Mouse (Mus musculus) hindbrain, embryonic 13.5 days (tissue): ENCODE results near the gene Vrk2. TPM values are rescaled to one million over a fixed set of nuclear protein-coding genes. Genes with fewer than 3 reads are reported as not detected.

ENCODE experiments used
- ATAC-seq: fragments of 200-750 bp; cut with Nextera tagmentation; 2 replicates; pipeline ENCODE4 v1.8.0; 2017; ENCODE audit warnings: moderate TSS enrichment; ENCODE audit not compliant: low FRiP score
- H3K27ac ChIP-seq: fragments of 300-500 bp; sonication (generic); 2 replicates; pipeline ENCODE4 v1.5.1; 2015; ENCODE audit warnings: inconsistent platforms, mild to moderate bottlenecking, moderate library complexity
- H3K27me3 ChIP-seq: fragments of 300-500 bp; sonication (generic); 2 replicates; pipeline ENCODE4 v1.6.1; 2015; ENCODE audit warnings: mild to moderate bottlenecking, inconsistent platforms
- H3K36me3 ChIP-seq: fragments of 300-500 bp; sonication (generic); 2 replicates; pipeline ENCODE4 v1.6.1; 2015; ENCODE audit warnings: mild to moderate bottlenecking, inconsistent platforms
- H3K4me1 ChIP-seq: fragments of 300-500 bp; sonication (generic); replicated peaks from 2 replicates; pipeline ENCODE4 v1.6.1; 2015; ENCODE audit warnings: inconsistent platforms
- H3K4me2 ChIP-seq: fragments of 300-500 bp; sonication (generic); 2 replicates; pipeline ENCODE4 v1.6.1; 2015; ENCODE audit warnings: inconsistent platforms, mild to moderate bottlenecking, moderate library complexity
- H3K4me3 ChIP-seq: fragments of 300-500 bp; sonication (generic); 2 replicates; pipeline ENCODE4 v1.5.1; 2015; ENCODE audit warnings: mild to moderate bottlenecking, inconsistent platforms
- H3K9ac ChIP-seq: fragments of 300-500 bp; sonication (generic); 2 replicates; pipeline ENCODE4 v1.6.1; 2015; ENCODE audit warnings: mild to moderate bottlenecking, inconsistent platforms
- H3K9me3 ChIP-seq: fragments of 300-500 bp; sonication (generic); 2 replicates; pipeline ENCODE4 v1.6.1; 2016; ENCODE audit warnings: inconsistent platforms
- WGBS: fragments of 180-500 bp; shearing (Covaris S2); methylation state at CpG from one replicate; pipeline ENCODE4 v1.1.7; 2015; 5-methylcytosine and 5-hydroxymethylcytosine counted together
- polyA plus RNA-seq: library from polyadenylated mRNA; unstranded; fragments of >200 nt; fragmentation: Nextera tagmentation; extraction: Ambion mirVana; gene quantifications from 2 replicates; pipeline ENCODE4 v1.2.1, GENCODE M21; 2015

The Vrk2 gene
- polyA plus RNA-seq, 1 experiment from 2014 or later = 3.9 TPM

GRCm38 (mm10) chr11:26532994-26533827 is 60.6 kb downstream of the Vrk2 start:
- Histone ChIP-seq H3K27me3 (no peaks in the 10 kb centered on the region), H3K9me3 (no peaks in the 10 kb centered on the region), H3K36me3 (no peaks in the 10 kb centered on the region), H3K9ac (no peak overlapping the region), H3K4me2 (no peak overlapping the region), H3K4me3 (no peak overlapping the region), H3K27ac (no peak overlapping the region), H3K4me1 (no peaks in the 10 kb centered on the region)
- WGBS = 88% methylated on average over 5 of the region's 5 CpGs
- ATAC-seq = no peak

DNA sequence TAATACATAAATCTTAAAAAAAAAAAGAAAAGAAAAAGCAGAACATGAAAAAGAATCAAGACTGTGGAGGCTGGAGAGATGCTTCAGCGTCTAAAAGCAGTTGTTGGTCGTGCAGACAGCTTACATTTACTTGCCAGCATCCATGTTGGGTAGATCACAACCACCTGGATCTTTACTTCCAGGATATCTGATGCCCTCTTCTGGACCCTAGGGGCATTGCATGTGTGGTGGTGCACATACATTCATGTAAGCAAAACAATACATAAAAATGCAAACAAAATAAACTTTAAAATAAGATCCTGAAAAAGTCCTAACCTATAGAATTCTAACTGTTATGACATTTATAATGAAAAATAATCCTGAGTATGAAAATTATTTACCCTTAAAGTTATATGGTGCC is 66.9 kb downstream of the Vrk2 start:
- Histone ChIP-seq H3K4me3 (no peak overlapping the region), H3K36me3 (no peaks in the 10 kb centered on the region), H3K27me3 (no peaks in the 10 kb centered on the region), H3K4me2 (no peak overlapping the region), H3K9me3 (no peaks in the 10 kb centered on the region), H3K4me1 (no peaks in the 10 kb centered on the region), H3K27ac (no peak overlapping the region), H3K9ac (no peak overlapping the region)
- WGBS = 93% methylated on average over 2 of the region's 2 CpGs
- no peak for ATAC-seq

DNA sequence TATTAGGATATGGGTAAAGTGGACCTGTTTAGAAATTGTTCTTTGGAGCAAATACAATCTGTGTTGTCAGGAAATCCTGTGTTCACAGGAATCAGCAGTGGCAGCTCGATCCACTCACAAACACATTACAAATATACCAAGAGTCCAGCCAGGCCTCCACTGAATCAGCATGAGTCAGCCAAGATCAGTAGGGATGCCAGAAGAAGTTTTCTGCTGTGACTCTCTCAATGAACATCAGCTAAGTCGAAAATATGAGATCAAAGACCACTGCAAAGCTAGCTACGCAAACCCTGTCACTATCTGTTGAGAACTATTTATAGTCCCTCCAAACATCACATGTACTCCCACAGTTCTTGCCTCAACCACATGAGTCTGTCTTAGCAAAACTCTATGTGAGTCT is 74.8 kb downstream of the Vrk2 start:
- no peak overlapping the region for H3K9ac ChIP-seq
- H3K9me3 ChIP-seq = no peaks in the 10 kb centered on the region
- H3K27me3 ChIP-seq = no peaks in the 10 kb centered on the region
- no peaks in the 10 kb centered on the region for H3K4me1 ChIP-seq
- no peak for ATAC-seq
- H3K27ac ChIP-seq = no peak overlapping the region
- H3K4me2 ChIP-seq = no peak overlapping the region
- H3K36me3 ChIP-seq = no peaks in the 10 kb centered on the region
- WGBS = 90% methylated on average over 3 of the region's 3 CpGs
- H3K4me3 ChIP-seq = no peak overlapping the region

DNA sequence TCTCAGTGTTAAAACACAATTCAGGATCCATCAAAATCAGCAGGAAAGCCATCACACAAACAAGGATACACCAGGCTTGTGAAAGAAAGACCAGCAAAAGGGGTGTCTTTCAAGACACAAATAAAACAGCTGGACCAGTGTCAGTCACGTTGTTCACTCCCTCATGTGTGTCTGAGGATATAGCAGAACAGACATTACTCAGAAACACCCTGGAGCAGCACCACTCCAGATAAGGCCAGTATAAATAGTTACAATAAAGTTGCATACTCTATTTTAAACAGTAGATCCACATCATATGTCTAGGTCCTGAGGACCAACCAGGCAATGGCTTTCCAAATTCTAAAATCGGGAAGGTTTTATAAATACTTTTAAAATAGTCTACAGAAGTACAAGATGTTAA is 77.7 kb downstream of the Vrk2 start:
- no peak overlapping the region for H3K4me2 ChIP-seq
- H3K4me1 ChIP-seq = no peaks in the 10 kb centered on the region
- H3K27me3 ChIP-seq = no peaks in the 10 kb centered on the region
- no peaks in the 10 kb centered on the region for H3K36me3 ChIP-seq
- no peak for ATAC-seq
- H3K9me3 ChIP-seq = no peaks in the 10 kb centered on the region
- no peak overlapping the region for H3K27ac ChIP-seq
- 73% methylated on average over 2 of the region's 2 CpGs for WGBS
- H3K4me3 ChIP-seq = no peak overlapping the region
- H3K9ac ChIP-seq = no peak overlapping the region

- no peaks in the 10 kb centered on the region for H3K9me3 ChIP-seq
- H3K4me2 ChIP-seq = no peak overlapping the region
These were observed 80.1 kb downstream of the Vrk2 start for GRCm38 (mm10) chr11:26513683-26514082.

DNA sequence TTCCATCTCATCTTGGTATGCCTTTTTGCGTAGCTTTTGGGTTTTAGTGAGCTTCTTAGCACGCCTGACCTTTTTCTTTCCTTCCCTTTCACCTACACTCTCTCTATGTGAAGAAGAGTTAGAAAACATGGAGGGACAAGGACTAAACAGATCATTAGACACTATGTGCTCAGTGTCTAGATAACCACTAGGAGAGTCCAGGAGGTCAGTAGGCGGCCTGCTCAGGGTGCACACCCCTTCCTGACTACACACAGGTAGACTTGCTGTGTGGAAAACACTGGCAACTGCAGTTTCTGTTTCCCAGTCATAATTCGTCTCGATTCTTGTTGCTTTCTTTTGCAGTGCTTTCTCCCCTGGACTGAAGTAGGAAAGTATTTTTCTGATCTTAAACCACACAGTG is 97.8 kb downstream of the Vrk2 start:
- ATAC-seq = no peak
- Histone ChIP-seq H3K4me1 (no peaks in the 10 kb centered on the region), H3K27ac (no peak overlapping the region), H3K27me3 (no peaks in the 10 kb centered on the region), H3K36me3 (no peaks in the 10 kb centered on the region), H3K4me2 (no peak overlapping the region), H3K4me3 (no peak overlapping the region), H3K9ac (no peak overlapping the region), H3K9me3 (no peaks in the 10 kb centered on the region)
- WGBS = 93% methylated on average over 5 of the region's 5 CpGs

More at GRCm38 (mm10) chr11:26513683-26514082, 80.1 kb downstream of the Vrk2 start:
- H3K27ac ChIP-seq = no peak overlapping the region
- ATAC-seq = no peak
- H3K4me3 ChIP-seq = no peak overlapping the region
- H3K4me1 ChIP-seq = no peaks in the 10 kb centered on the region
- no peaks in the 10 kb centered on the region for H3K27me3 ChIP-seq
- H3K36me3 ChIP-seq = peaks cover 3% of the 10 kb centered on the region; the same call in 1 of the 2 replicates
- H3K9ac ChIP-seq = no peak overlapping the region

GRCm38 (mm10) chr11:26489761-26490466 is 103.9 kb downstream of the Vrk2 start:
- Histone ChIP-seq H3K4me3 (no peak overlapping the region), H3K27me3 (no peaks in the 10 kb centered on the region), H3K9me3 (no peaks in the 10 kb centered on the region), H3K4me2 (no peak overlapping the region), H3K9ac (no peak overlapping the region), H3K27ac (no peak overlapping the region), H3K36me3 (no peaks in the 10 kb centered on the region), H3K4me1 (no peaks in the 10 kb centered on the region)
- ATAC-seq = peak; percentile 82
- WGBS = 64% methylated on average over 12 of the region's 12 CpGs

- no peak overlapping the region for H3K9ac ChIP-seq
- H3K36me3 ChIP-seq = no peaks in the 10 kb centered on the region
- no peak overlapping the region for H3K27ac ChIP-seq
- no peaks in the 10 kb centered on the region for H3K4me1 ChIP-seq
- no peak overlapping the region for H3K4me2 ChIP-seq
- WGBS = 80% methylated on average over 3 of the region's 3 CpGs
- no peak overlapping the region for H3K4me3 ChIP-seq
- no peaks in the 10 kb centered on the region for H3K9me3 ChIP-seq
- no peaks in the 10 kb centered on the region for H3K27me3 ChIP-seq
- no peak for ATAC-seq
These were observed 112.0 kb downstream of the Vrk2 start for GRCm38 (mm10) chr11:26481691-26482242.

DNA sequence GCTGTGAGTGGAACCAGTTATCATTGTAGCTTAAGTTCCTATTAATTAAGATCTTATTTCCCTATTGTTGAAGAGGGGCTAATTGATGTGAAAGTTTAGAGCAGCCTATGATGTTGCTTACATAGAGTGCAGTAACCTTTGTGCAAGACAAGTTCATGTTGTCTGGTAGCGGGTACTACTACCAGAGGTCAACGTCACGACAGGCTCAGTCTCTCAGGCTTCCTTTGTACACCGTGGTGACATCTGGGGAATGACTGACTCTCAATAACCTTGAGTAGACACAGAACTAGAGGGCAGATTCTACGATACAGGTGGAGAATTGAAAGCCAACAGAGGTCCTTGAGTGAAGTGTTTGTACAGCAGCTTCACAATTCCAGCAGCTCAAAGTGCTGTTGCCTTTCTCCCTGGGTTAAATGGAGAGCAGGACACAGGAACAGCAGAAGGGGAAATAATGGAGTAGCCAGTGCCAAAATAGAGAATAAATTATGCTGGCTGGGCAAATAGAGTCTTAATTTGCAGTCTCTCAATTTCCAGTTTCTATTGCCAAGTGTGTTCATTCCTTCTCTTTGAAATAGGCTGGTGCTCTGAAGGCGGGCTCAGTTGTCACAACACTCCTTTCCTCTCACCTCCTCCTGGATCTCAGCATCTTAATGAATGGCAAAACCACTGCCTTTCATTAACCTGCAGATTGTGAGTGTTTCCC is 116.6 kb downstream of the Vrk2 start:
- no peak overlapping the region for H3K4me3 ChIP-seq

GRCm38 (mm10) chr11:26454081-26454480 is 139.7 kb downstream of the Vrk2 start:
- H3K4me1 ChIP-seq = no peaks in the 10 kb centered on the region
- no peaks in the 10 kb centered on the region for H3K36me3 ChIP-seq
- 91% methylated on average over 4 of the region's 4 CpGs for WGBS
- ATAC-seq = no peak
- no peaks in the 10 kb centered on the region for H3K9me3 ChIP-seq
- no peak overlapping the region for H3K4me2 ChIP-seq
- no peaks in the 10 kb centered on the region for H3K27me3 ChIP-seq
- H3K9ac ChIP-seq = no peak overlapping the region
- H3K4me3 ChIP-seq = no peak overlapping the region
- H3K27ac ChIP-seq = no peak overlapping the region

More for the DNA sequence above, 116.6 kb downstream of the Vrk2 start:
- Histone ChIP-seq H3K9me3 (no peaks in the 10 kb centered on the region), H3K9ac (no peak overlapping the region), H3K27ac (no peak overlapping the region), H3K27me3 (no peaks in the 10 kb centered on the region), H3K4me2 (no peak overlapping the region), H3K4me1 (no peaks in the 10 kb centered on the region), H3K36me3 (peaks cover 4% of the 10 kb centered on the region; the same call in 1 of the 2 replicates)
- WGBS = 85% methylated on average over 6 of the region's 6 CpGs
- no peak for ATAC-seq

GRCm38 (mm10) chr11:26452693-26453092 is 141.1 kb downstream of the Vrk2 start:
- H3K4me1 ChIP-seq = no peaks in the 10 kb centered on the region
- no peaks in the 10 kb centered on the region for H3K36me3 ChIP-seq
- H3K4me3 ChIP-seq = no peak overlapping the region
- ATAC-seq = no peak
- no peaks in the 10 kb centered on the region for H3K9me3 ChIP-seq
- no peak overlapping the region for H3K9ac ChIP-seq
- no peak overlapping the region for H3K4me2 ChIP-seq
- no peaks in the 10 kb centered on the region for H3K27me3 ChIP-seq
- 96% methylated on average over 4 of the region's 4 CpGs for WGBS
- H3K27ac ChIP-seq = no peak overlapping the region

DNA sequence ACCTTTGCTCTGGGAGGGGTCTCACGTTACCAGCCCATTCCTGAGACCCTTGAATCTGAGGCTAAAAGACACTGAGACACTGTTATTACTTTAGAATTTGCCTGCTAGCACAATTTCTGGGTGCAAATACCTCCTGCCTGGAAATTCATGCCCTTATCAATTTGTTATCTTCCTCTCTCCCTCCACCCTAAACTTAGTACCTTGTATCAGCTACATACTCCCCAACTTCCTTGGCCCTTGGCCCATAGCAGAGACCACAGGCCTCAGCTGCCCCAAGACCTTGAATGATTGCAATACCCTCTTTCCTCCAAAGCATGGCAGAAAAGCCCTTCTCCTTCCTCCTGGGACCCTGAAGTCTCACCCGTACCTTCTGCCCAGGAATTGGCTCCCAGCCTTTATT is 142.6 kb downstream of the Vrk2 start:
- H3K4me3 ChIP-seq = no peak overlapping the region
- no peaks in the 10 kb centered on the region for H3K9me3 ChIP-seq
- H3K9ac ChIP-seq = no peak overlapping the region
- H3K27me3 ChIP-seq = no peaks in the 10 kb centered on the region
- no peaks in the 10 kb centered on the region for H3K36me3 ChIP-seq
- WGBS = 98% methylated on average over 2 of the region's 2 CpGs
- H3K27ac ChIP-seq = no peak overlapping the region
- ATAC-seq = no peak
- H3K4me2 ChIP-seq = no peak overlapping the region
- H3K4me1 ChIP-seq = no peaks in the 10 kb centered on the region
